ENCODE assay signal across 8 mouse cellular contexts in the genomic region with DNA sequence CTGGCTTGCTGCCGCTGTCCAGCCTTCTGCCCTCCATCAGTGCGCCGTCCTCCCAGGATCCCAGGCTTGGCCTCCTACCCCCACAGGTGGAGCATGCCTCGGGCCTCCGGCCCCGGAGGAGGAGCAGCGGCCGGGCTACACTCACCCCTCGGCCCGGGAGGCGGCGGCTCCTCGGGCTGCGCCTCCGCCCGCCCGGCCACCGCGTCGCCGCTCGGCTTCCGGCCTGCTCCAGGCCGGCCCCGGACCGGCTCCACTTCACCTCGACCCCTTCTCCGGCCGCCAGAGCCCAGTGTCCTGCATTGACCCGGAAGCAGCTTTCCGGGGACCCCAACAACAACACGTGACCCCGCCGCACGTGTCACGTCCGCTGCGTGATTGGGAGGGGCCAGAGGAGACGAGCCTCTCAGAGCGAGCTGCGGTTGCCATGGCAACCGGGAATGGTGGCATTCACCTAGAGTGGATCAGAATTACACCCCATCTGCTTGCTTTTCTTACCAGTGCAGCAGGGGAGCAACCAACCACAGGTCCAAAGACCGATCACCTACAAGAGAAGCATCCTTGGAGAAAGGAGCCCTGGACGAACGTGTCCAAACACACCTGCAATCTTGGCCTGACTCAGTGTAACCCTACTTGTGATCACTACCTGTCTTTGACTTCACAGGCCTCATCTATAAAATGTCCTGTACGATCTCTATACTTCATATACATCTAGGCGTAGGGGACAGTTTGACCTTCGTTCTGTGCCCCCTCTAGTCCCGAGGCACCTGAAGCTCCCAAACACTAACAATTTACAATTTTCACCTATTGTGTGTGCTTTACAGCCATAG. TPM values are rescaled to one million over a fixed set of nuclear protein-coding genes. Genes with fewer than 3 reads are reported as not detected.
DNase-seq lines count a peak whose midpoint lies in the region; ATAC-seq lines count a peak whose summit lies in the region.

No protein-coding gene starts in this region.

- 6% methylated on average over 49 of the region's 49 CpGs for WGBS in intestine, embryonic 16.5 days

- peak; percentile 93 for DNase-seq in adrenal gland, postnatal 10 days
- DNase-seq in embryo, embryonic 9.5 days (ENCODE audit: extremely low spot score): peak; percentile 93
- DNase-seq in gastrocnemius, postnatal 4 days (ENCODE audit: low spot score in 2 of 2): peak; percentile 75 to 86
- DNase-seq in left cerebral cortex, postnatal 25 days (ENCODE audit: low spot score in 2 of 2): peak; percentile 94 to 97
- peak; percentile 97 for DNase-seq in mesoderm, embryonic 11.5 days (ENCODE audit: low read depth, low spot score)
- DNase-seq in right cerebral cortex, postnatal 25 days: peak; percentile 92
- DNase-seq in urinary bladder, postnatal 36 days (ENCODE audit: low spot score in 2 of 2): peak; percentile 70 to 87

- H3K4me2 ChIP-seq in intestine, embryonic 16.5 days (ENCODE audit: low read depth, low read length): peak overlapping the region; percentile 83

- no peaks in the 10 kb centered on the region for H3K36me3 ChIP-seq in intestine, embryonic 16.5 days (ENCODE audit: control insufficient read depth, insufficient read depth, low read length)

- intact Hi-C loops in left cerebral cortex, postnatal 25 days (cut with DNase I): no loop called here

- no peaks in the 10 kb centered on the region for H3K9me3 ChIP-seq in intestine, embryonic 16.5 days (ENCODE audit: control insufficient read depth, low read length)

- peak overlapping the region; percentile 87 for H3K9ac ChIP-seq in intestine, embryonic 16.5 days (ENCODE audit: low read depth, low read length)

- H3K27ac ChIP-seq in intestine, embryonic 16.5 days (ENCODE audit: low read length): peak overlapping the region; percentile 77

- H3K4me1 ChIP-seq in intestine, embryonic 16.5 days (ENCODE audit: control insufficient read depth, insufficient read depth, low read length): peaks cover 14% of the 10 kb centered on the region

- H3K4me3 ChIP-seq in intestine, embryonic 16.5 days (ENCODE audit: low read length): peak overlapping the region; percentile 88

- ATAC-seq in intestine, embryonic 16.5 days: peak; percentile 87

- H3K27me3 ChIP-seq in intestine, embryonic 16.5 days (replicated peaks; ENCODE audit: control insufficient read depth, insufficient read depth, low read length): no peaks in the 10 kb centered on the region

RNA-seq across cellular contexts. Expression of gene Tbcel, which starts 35.5 kb away (rescaled TPM):
- total RNA-seq in adrenal gland, postnatal 10 days (2021): 10 to 100 TPM; 42.3 to 47.1 TPM
- total RNA-seq in gastrocnemius, postnatal 4 days (2021): 10 to 100 TPM; 23.2 to 26.4 TPM
- 5.1 and 6.0 TPM in 2 replicates for polyA plus RNA-seq in intestine, embryonic 16.5 days (2015; fragmentation: Nextera tagmentation; extraction: Ambion mirVana)
- total RNA-seq in left cerebral cortex, postnatal 25 days (2021): 10 to 100 TPM; 47.5 to 47.7 TPM

Comparison
In these comparisons a context has a peak if more than half of its experiments do, and no peak if none do; other contexts are left out.
1. Peak in every context shown above with its lines: DNase-seq, ATAC-seq, H3K4me3 ChIP-seq and H3K27ac ChIP-seq.